Mouse (Mus musculus) CH12.LX (cell line): ENCODE data around the gene Slc5a10. TPM values are rescaled to one million over a fixed set of nuclear protein-coding genes. Genes with fewer than 3 reads are reported as not detected.

ENCODE experiments used
- DNase-seq: peaks from one replicate; pipeline ENCODE4 v3.0.0-alpha.2; 2013; ENCODE audit errors: extremely low read depth
- H3K27ac ChIP-seq: 2 replicates; pipeline ENCODE4 v1.5.1; 2012; ENCODE audit warnings: low read depth, mild to moderate bottlenecking, control low read depth, moderate library complexity; ENCODE audit not compliant: insufficient read depth
- H3K27me3 ChIP-seq: replicated peaks from 2 replicates; pipeline ENCODE3; 2012; ENCODE audit warnings: inconsistent platforms
- H3K36me3 ChIP-seq, 2 experiments: replicated peaks in 1 of 2; 2 replicates each; pipeline versions ENCODE3 to v1.6.1; 2012; ENCODE audit warnings: inconsistent platforms in 1 of 2, low read length in 1 of 2, mild to moderate bottlenecking in 1 of 2, mixed read lengths in 1 of 2, moderate library complexity in 1 of 2; ENCODE audit not compliant: control insufficient read depth in 1 of 2, insufficient read depth in 1 of 2
- H3K4me1 ChIP-seq, 2 experiments: 2 replicates each; pipeline ENCODE4 v1.6.1; 2012; ENCODE audit warnings: inconsistent platforms in 1 of 2, moderate library complexity in 1 of 2; ENCODE audit not compliant: insufficient read depth in 2 of 2, control insufficient read depth in 1 of 2
- H3K4me2 ChIP-seq: 2 replicates; pipeline ENCODE4 v1.6.1; 2012; ENCODE audit warnings: low read depth, mild to moderate bottlenecking, control low read depth; ENCODE audit not compliant: poor library complexity, insufficient read depth, severe bottlenecking
- H3K4me3 ChIP-seq, 3 experiments: fragments of 150-350 bp in 1 of 3; sonication (generic) in 1 of 3; replicated peaks in 1 of 3; 2 replicates each; pipeline versions ENCODE3 to v1.5.1; 2011 to 2012; ENCODE audit warnings: low read depth in 2 of 3, low read length in 2 of 3, mild to moderate bottlenecking in 2 of 3, moderate library complexity in 2 of 3, control low read depth in 1 of 3, improper control_type of control experiment in 1 of 3, inconsistent platforms in 1 of 3, mixed read lengths in 1 of 3; ENCODE audit not compliant: poor library complexity in 1 of 3
- H3K79me2 ChIP-seq: replicated peaks from 2 replicates; pipeline ENCODE4 v1.6.1; 2012; ENCODE audit warnings: mild to moderate bottlenecking, moderate library complexity; ENCODE audit not compliant: control insufficient read depth, poor library complexity, insufficient read depth, severe bottlenecking; ENCODE audit errors: extremely low read depth
- H3K9ac ChIP-seq: 2 replicates; pipeline ENCODE4 v1.6.1; 2012; ENCODE audit warnings: low read depth, mild to moderate bottlenecking, control low read depth, moderate library complexity; ENCODE audit not compliant: insufficient read depth
- H3K9me3 ChIP-seq: replicated peaks from 2 replicates; pipeline ENCODE3; 2012; ENCODE audit warnings: low read length, inconsistent platforms, mixed read lengths
- CHD1 ChIP-seq: IDR thresholded peaks from 2 replicates; pipeline ENCODE4 v1.6.1; 2012; ENCODE audit warnings: low read depth, low read length, improper control_type of control experiment, inconsistent platforms
- CHD2 ChIP-seq: IDR thresholded peaks from 2 replicates; pipeline ENCODE4 v1.6.1; 2011; ENCODE audit warnings: low read length, improper control_type of control experiment
- CTCF ChIP-seq, 2 experiments: IDR thresholded peaks in 1 of 2; conservative IDR thresholded peaks in 1 of 2; 2 replicates each; pipeline ENCODE4 v1.5.1; 2011 to 2012; ENCODE audit warnings: low read depth in 2 of 2, low read length in 2 of 2, improper control_type of control experiment in 1 of 2, inconsistent platforms in 1 of 2, mild to moderate bottlenecking in 1 of 2, moderate library complexity in 1 of 2
- ELF1 ChIP-seq: IDR thresholded peaks from 2 replicates; pipeline ENCODE4 v1.6.1; 2014; ENCODE audit warnings: low read depth, mild to moderate bottlenecking, inconsistent platforms, low read length, improper control_type of control experiment
- EP300 ChIP-seq: IDR thresholded peaks from 2 replicates; pipeline ENCODE4 v1.6.1; 2011; ENCODE audit warnings: low read length, improper control_type of control experiment
- ETS1 ChIP-seq: conservative IDR thresholded peaks from 2 replicates; pipeline ENCODE4 v1.6.1; 2012; ENCODE audit warnings: low read depth, mild to moderate bottlenecking, inconsistent platforms, low read length, improper control_type of control experiment, moderate library complexity
- JUN ChIP-seq: IDR thresholded peaks from 2 replicates; pipeline ENCODE4 v1.6.1; 2011; ENCODE audit warnings: low read depth, mild to moderate bottlenecking, low read length, improper control_type of control experiment, moderate library complexity; ENCODE audit not compliant: insufficient read depth
- JUND ChIP-seq: conservative IDR thresholded peaks from 2 replicates; pipeline ENCODE4 v1.6.1; 2011; ENCODE audit warnings: low read depth, low read length, improper control_type of control experiment
- MAFK ChIP-seq: IDR thresholded peaks from 2 replicates; pipeline ENCODE4 v1.6.1; 2011; ENCODE audit warnings: low read length, improper control_type of control experiment; ENCODE audit not compliant: insufficient replicate concordance
- MAX ChIP-seq: IDR thresholded peaks from 2 replicates; pipeline ENCODE4 v1.6.1; 2011; ENCODE audit warnings: low read length, improper control_type of control experiment
- MAZ ChIP-seq: IDR thresholded peaks from 2 replicates; pipeline ENCODE4 v1.6.1; 2012; ENCODE audit warnings: low read depth, mild to moderate bottlenecking, inconsistent platforms, low read length, improper control_type of control experiment, moderate library complexity
- MXI1 ChIP-seq: IDR thresholded peaks from 2 replicates; pipeline ENCODE4 v1.6.1; 2011; ENCODE audit warnings: mild to moderate bottlenecking, low read depth, low read length, improper control_type of control experiment
- MYC ChIP-seq: IDR thresholded peaks from 2 replicates; pipeline ENCODE4 v1.6.1; 2011; ENCODE audit warnings: low read depth, mild to moderate bottlenecking, improper control_type of control experiment, low read length
- NELFE ChIP-seq: IDR thresholded peaks from 2 replicates; pipeline ENCODE4 v1.6.1; 2011; ENCODE audit warnings: low read depth, low read length, improper control_type of control experiment
- NRF1 ChIP-seq: IDR thresholded peaks from 2 replicates; pipeline ENCODE4 v1.6.1; 2014; ENCODE audit warnings: low read depth, mild to moderate bottlenecking, inconsistent platforms, low read length, improper control_type of control experiment, moderate library complexity
- PAX5 ChIP-seq: IDR thresholded peaks from 2 replicates; pipeline ENCODE4 v1.6.1; 2012; ENCODE audit warnings: low read length, inconsistent platforms, mixed read lengths
- POLR2A ChIP-seq: IDR thresholded peaks from 2 replicates; pipeline ENCODE4 v1.6.1; 2011; ENCODE audit warnings: low read depth, mild to moderate bottlenecking, improper control_type of control experiment, low read length
- POLR2AphosphoS2 ChIP-seq: IDR thresholded peaks from 2 replicates; pipeline ENCODE4 v1.6.1; 2011; ENCODE audit warnings: low read depth, low read length, improper control_type of control experiment
- RAD21 ChIP-seq: IDR thresholded peaks from 2 replicates; pipeline ENCODE4 v1.6.1; 2011; ENCODE audit warnings: low read depth, mild to moderate bottlenecking, low read length, improper control_type of control experiment, moderate library complexity
- SIN3A ChIP-seq: IDR thresholded peaks from 2 replicates; pipeline ENCODE4 v1.6.1; 2012; ENCODE audit warnings: low read length, improper control_type of control experiment, inconsistent platforms
- SMC3 ChIP-seq: IDR thresholded peaks from 2 replicates; pipeline ENCODE4 v1.6.1; 2011; ENCODE audit warnings: low read depth, low read length, improper control_type of control experiment
- TBP ChIP-seq: conservative IDR thresholded peaks from 2 replicates; pipeline ENCODE4 v1.6.1; 2011; ENCODE audit warnings: low read depth, low read length, improper control_type of control experiment
- TCF12 ChIP-seq: IDR thresholded peaks from 2 replicates; pipeline ENCODE4 v1.6.1; 2014; ENCODE audit warnings: low read depth, mild to moderate bottlenecking, inconsistent platforms, low read length, improper control_type of control experiment
- UBTF ChIP-seq: IDR thresholded peaks from 2 replicates; pipeline ENCODE4 v1.6.1; 2012; ENCODE audit warnings: low read depth, mild to moderate bottlenecking, inconsistent platforms, low read length, improper control_type of control experiment, moderate library complexity
- USF1 ChIP-seq: IDR thresholded peaks from 2 replicates; pipeline ENCODE4 v1.6.1; 2014; ENCODE audit warnings: low read depth, mild to moderate bottlenecking, inconsistent platforms, low read length, improper control_type of control experiment
- USF2 ChIP-seq: conservative IDR thresholded peaks from 2 replicates; pipeline ENCODE4 v1.6.1; 2011; ENCODE audit warnings: low read depth, low read length, improper control_type of control experiment
- ZC3H11A ChIP-seq: IDR thresholded peaks from 2 replicates; pipeline ENCODE4 v1.6.1; 2012; ENCODE audit warnings: low read depth, mild to moderate bottlenecking, inconsistent platforms, low read length, improper control_type of control experiment
- ZKSCAN1 ChIP-seq: IDR thresholded peaks from 2 replicates; pipeline ENCODE4 v1.6.1; 2012; ENCODE audit warnings: low read depth, inconsistent platforms, low read length, improper control_type of control experiment, borderline replicate concordance
- ZMIZ1 ChIP-seq: IDR thresholded peaks from 2 replicates; pipeline ENCODE4 v1.6.1; 2012; ENCODE audit warnings: low read depth, mild to moderate bottlenecking, inconsistent platforms, low read length, improper control_type of control experiment
- ZNF384 ChIP-seq: IDR thresholded peaks from 2 replicates; pipeline ENCODE4 v1.6.1; 2012; ENCODE audit warnings: low read depth, low read length, improper control_type of control experiment, inconsistent platforms
- dilution Hi-C: fragments of 300-500 bp; cut with MboI; formaldehyde crosslinking; loops from 2 replicates; pipeline ENCODE4 v1.14.3; 2020; ENCODE audit warnings: low sequenced_read_pairs; ENCODE audit not compliant: extremely low pct_unique_long_range_greater_than_20kb, extremely low pct_ligation_motif_present
- in situ Hi-C: fragments of 300-500 bp; cut with MboI; formaldehyde crosslinking; loops from 3 replicates; pipeline ENCODE4 v1.14.3; 2019; ENCODE audit warnings: low sequenced_read_pairs, low pct_ligation_motif_present, low pct_unique_long_range_greater_than_20kb, mixed read lengths
- polyA plus RNA-seq: library from polyadenylated mRNA; unstranded; fragments of >175 nt; gene quantifications from 2 replicates; pipeline ENCODE4 v1.2.1, GENCODE M21; 2012; ENCODE audit warnings: low read depth; ENCODE audit not compliant: insufficient read length
- total RNA-seq, 2 experiments: library from RNA; depleted of rRNA; stranded (reverse); fragments of 300-350 nt in 1 of 2; fragments of >200 nt in 1 of 2; gene quantifications; 2 replicates each; pipeline ENCODE4 v1.2.3; 2012 to 2014

Slc5a10 gene
- total and polyA plus RNA-seq, 3 experiments = 0.70 to 1.6 (median 1.4) TPM

- dilution Hi-C loops = no loop called here
- peak overlapping the region; percentile 65 to 99 (median 81) for H3K4me3 ChIP-seq
- peaks cover 20 to 46% of the 10 kb centered on the region in 2 experiments for H3K4me1 ChIP-seq
- H3K27ac ChIP-seq = peak overlapping the region; percentile 93
- peaks cover 86% of the 10 kb centered on the region for H3K79me2 ChIP-seq
- H3K4me2 ChIP-seq = peak overlapping the region; percentile 85
- peak overlapping the region; percentile 100 for H3K9ac ChIP-seq
- H3K27me3 ChIP-seq = no peaks in the 10 kb centered on the region
- DNase-seq = no peak
- H3K36me3 ChIP-seq = peaks cover 54 to 67% of the 10 kb centered on the region in 2 experiments
- no peaks in the 10 kb centered on the region for H3K9me3 ChIP-seq
- no peak for TF ChIP-seq EP300
- TF ChIP-seq POLR2AphosphoS2 = no peak
- TF ChIP-seq POLR2A = peak; percentile 24; the same call in 1 of the 2 replicates
- TF ChIP-seq MYC = 0 out of 2 replicates have a peak, but pooled peaks have one; percentile 26
- 0 out of 2 replicates have a peak, but pooled peaks have one; percentile 10 for TF ChIP-seq ETS1
- TF ChIP-seq TBP = 0 out of 2 replicates have a peak, but pooled peaks have one; percentile 49
- no peak for TF ChIP-seq JUND
- TF ChIP-seq SIN3A = no peak; the same call in none of the 2 replicates
- TF ChIP-seq ZMIZ1 = peak; percentile 77; the same call in 1 of the 2 replicates
- no peak for TF ChIP-seq SMC3
- TF ChIP-seq MAZ = 0 out of 2 replicates have a peak, but pooled peaks have one; percentile 42
- in situ Hi-C loops = no loop called here
Observed at GRCm38 (mm10) chr11:61655649-61656048, 65.0 kb downstream of the Slc5a10 start.

- Histone ChIP-seq H3K9me3 (no peaks in the 10 kb centered on the region), H3K27me3 (no peaks in the 10 kb centered on the region), H3K9ac (peak overlapping the region; percentile 100), H3K4me1 (peaks cover 17 to 46% of the 10 kb centered on the region in 2 experiments), H3K4me2 (peak overlapping the region; percentile 85; the same call in 1 of the 2 replicates), H3K79me2 (peaks cover 78% of the 10 kb centered on the region), H3K36me3 (peaks cover 46 to 59% of the 10 kb centered on the region in 2 experiments), H3K27ac (peak overlapping the region; percentile 93), H3K4me3 (peak overlapping the region; percentile 65 to 99 (median 81))
- dilution Hi-C loops = no loop called here
- peak; percentile 24 for DNase-seq
- in situ Hi-C loops = no loop called here
- 0 out of 2 replicates have a peak, but pooled peaks have one; percentile 39 for TF ChIP-seq TCF12
- TF ChIP-seq MAZ = peak; percentile 56; the same call in 1 of the 2 replicates
- no peak for TF ChIP-seq CTCF (conservative IDR thresholded peaks at IDR 0.05 in 1 of 2, IDR thresholded peaks at IDR 0.05 in 1 of 2; ENCODE audit: low read depth in 2 of 2, low read length in 2 of 2)
- TF ChIP-seq JUN = no peak
- TF ChIP-seq MXI1 = peak; percentile 54; the same call in 1 of the 2 replicates
- TF ChIP-seq NELFE = peak; percentile 41; the same call in 1 of the 2 replicates
- TF ChIP-seq MAX = no peak
- no peak for TF ChIP-seq USF1
- no peak; the same call in 1 of the 2 replicates for TF ChIP-seq POLR2AphosphoS2
- TF ChIP-seq SIN3A = peak; percentile 56; the same call in 1 of the 2 replicates
- no peak for TF ChIP-seq ZNF384
- TF ChIP-seq ZC3H11A = no peak
- TF ChIP-seq CHD1 = no peak; the same call in 1 of the 2 replicates
- TF ChIP-seq USF2 = no peak
- no peak for TF ChIP-seq ZMIZ1
- no peak for TF ChIP-seq RAD21
- TF ChIP-seq TBP = no peak
- TF ChIP-seq ZKSCAN1 = no peak
- TF ChIP-seq ELF1 = no peak
- no peak; the same call in 1 of the 2 replicates for TF ChIP-seq POLR2A
- TF ChIP-seq SMC3 = peak; percentile 7; the same call in 1 of the 2 replicates
- 0 out of 2 replicates have a peak, but pooled peaks have one; percentile 35 for TF ChIP-seq EP300
- TF ChIP-seq PAX5 = no peak
- TF ChIP-seq CHD2 = peak; percentile 35; the same call in 1 of the 2 replicates
- peak; percentile 1; the same call in 1 of the 2 replicates for TF ChIP-seq UBTF
- no peak for TF ChIP-seq MAFK
- 0 out of 2 replicates have a peak, but pooled peaks have one; percentile 9 for TF ChIP-seq NRF1
- TF ChIP-seq MYC = no peak
Observed at GRCm38 (mm10) chr11:61654786-61655311, 65.8 kb downstream of the Slc5a10 start.
